Mouse (Mus musculus): ENCODE results near the gene Cyp24a1.

DNA sequence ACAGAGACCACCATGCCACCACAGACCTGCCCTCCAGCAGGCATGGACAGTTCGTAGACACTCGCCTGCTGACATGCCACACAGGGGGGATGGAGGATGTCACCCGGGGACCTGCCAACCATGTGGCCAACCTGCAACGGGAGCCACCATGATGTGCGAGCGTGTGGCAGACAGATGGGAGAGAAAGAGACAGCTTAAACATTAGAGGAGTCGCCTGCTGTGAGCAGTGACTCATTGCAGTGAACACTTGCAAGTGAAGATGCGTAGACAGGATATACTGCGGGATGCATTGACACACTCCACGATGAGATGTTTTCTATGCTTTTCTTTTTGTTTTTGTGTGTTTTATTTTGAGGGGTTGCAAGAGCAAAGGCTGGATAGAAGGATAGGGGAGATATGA, 49.3 kb downstream of the Cyp24a1 start:
- TF ChIP-seq POLR2A (IDR thresholded peaks at IDR 0.05; ENCODE audit: borderline replicate concordance, extremely low read depth, low read depth, low read length) (no peak), CTCF (IDR thresholded peaks at IDR 0.05; ENCODE audit: insufficient read depth, low read length) (no peak)

Measured in lung, adult 2 months (tissue).